Comparison of ENCODE assay signal across 8 mouse cellular contexts in the genomic region with DNA sequence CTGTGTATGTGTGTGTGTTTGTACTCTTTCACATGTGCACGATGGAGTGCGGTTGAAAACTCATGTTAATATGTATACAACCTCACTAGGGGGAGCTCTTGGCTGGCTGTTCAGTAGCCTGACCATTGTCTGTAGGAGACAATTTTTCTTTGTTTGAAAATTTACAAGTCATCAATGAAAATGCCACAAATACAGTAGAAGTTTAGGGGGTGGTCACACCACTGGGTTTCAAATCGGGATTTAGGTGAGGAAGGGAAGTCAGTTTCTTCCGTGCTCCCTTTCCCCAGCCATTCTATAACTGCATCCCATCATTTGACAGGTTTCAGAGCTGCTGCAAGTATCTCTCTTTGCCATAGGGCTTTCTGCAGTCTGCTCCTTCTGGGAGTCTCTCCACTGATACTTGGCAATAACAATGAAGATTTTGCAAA.
A peak's percentile ranks its signal among the peaks of the same experiment; 100 is the strongest.
DNase-seq lines count a peak whose midpoint lies in the region; ATAC-seq lines count a peak whose summit lies in the region.

No protein-coding gene starts in this region.

- WGBS in liver, embryonic 12.5 days (ENCODE audit: insufficient replicate concordance): 28% methylated on average over 4 of the region's 4 CpGs
- 15% methylated on average over 4 of the region's 4 CpGs for WGBS in heart, embryonic 12.5 days
- 1% methylated on average over 4 of the region's 4 CpGs for WGBS in limb, embryonic 15.5 days

- no peaks in the 10 kb centered on the region for H3K4me1 ChIP-seq in liver, embryonic 12.5 days
- H3K4me1 ChIP-seq in heart, embryonic 12.5 days (replicated peaks): peaks cover 3% of the 10 kb centered on the region; the same call in 1 of the 2 replicates
- peaks cover 4% of the 10 kb centered on the region; the same call in 1 of the 2 replicates for H3K4me1 ChIP-seq in limb, embryonic 15.5 days

- no peak overlapping the region for H3K9ac ChIP-seq in liver, embryonic 12.5 days
- H3K9ac ChIP-seq in heart, embryonic 12.5 days: no peak overlapping the region
- H3K9ac ChIP-seq in limb, embryonic 15.5 days: no peak overlapping the region

- no peak overlapping the region for H3K27ac ChIP-seq in liver, embryonic 12.5 days
- no peak overlapping the region for H3K27ac ChIP-seq in heart, embryonic 12.5 days (ENCODE audit: poor library complexity, severe bottlenecking)
- H3K27ac ChIP-seq in limb, embryonic 15.5 days: no peak overlapping the region

- H3K36me3 ChIP-seq in liver, embryonic 12.5 days: no peaks in the 10 kb centered on the region
- no peaks in the 10 kb centered on the region for H3K36me3 ChIP-seq in heart, embryonic 12.5 days
- H3K36me3 ChIP-seq in limb, embryonic 15.5 days: no peaks in the 10 kb centered on the region

- no peak for ATAC-seq in liver, embryonic 12.5 days
- ATAC-seq in heart, embryonic 12.5 days (ENCODE audit: insufficient number of reproducible peaks, low FRiP score): no peak
- ATAC-seq in limb, embryonic 15.5 days (ENCODE audit: insufficient number of reproducible peaks, low FRiP score, low TSS enrichment, low read depth): no peak

- H3K9me3 ChIP-seq in liver, embryonic 12.5 days (replicated peaks): no peaks in the 10 kb centered on the region
- H3K9me3 ChIP-seq in heart, embryonic 12.5 days (replicated peaks): no peaks in the 10 kb centered on the region
- no peaks in the 10 kb centered on the region for H3K9me3 ChIP-seq in limb, embryonic 15.5 days

- no peak overlapping the region for H3K4me2 ChIP-seq in liver, embryonic 12.5 days
- peak overlapping the region; percentile 56 for H3K4me2 ChIP-seq in heart, embryonic 12.5 days
- H3K4me2 ChIP-seq in limb, embryonic 15.5 days: peak overlapping the region; percentile 35

- H3K27me3 ChIP-seq in liver, embryonic 12.5 days (replicated peaks): no peaks in the 10 kb centered on the region
- H3K27me3 ChIP-seq in heart, embryonic 12.5 days (replicated peaks): no peaks in the 10 kb centered on the region
- no peaks in the 10 kb centered on the region for H3K27me3 ChIP-seq in limb, embryonic 15.5 days

- DNase-seq in liver: peak; percentile 19
- DNase-seq in embryo, embryonic 11 days: peak; percentile 88
- DNase-seq in kidney, postnatal 10 days: peak; percentile 68
- peak; percentile 36 for DNase-seq in ovary, postnatal 14 days (ENCODE audit: low spot score)
- DNase-seq in urinary bladder, adult 18-20 months (ENCODE audit: low spot score in 2 of 2): no peak

- no peak overlapping the region for H3K4me3 ChIP-seq in liver, embryonic 12.5 days
- peak overlapping the region; percentile 22; the same call in 1 of the 2 replicates for H3K4me3 ChIP-seq in heart, embryonic 12.5 days
- no peak overlapping the region for H3K4me3 ChIP-seq in limb, embryonic 15.5 days

Comparison
In these comparisons a context has a peak if more than half of its experiments do, and no peak if none do; other contexts are left out.
1. DNase-seq: peak in liver (single experiment), embryo, embryonic 11 days (single experiment), kidney, postnatal 10 days (single experiment) and ovary, postnatal 14 days (single experiment); none in urinary bladder, adult 18-20 months (0 of 2).